8 mouse cellular contexts compared by ENCODE assay signal in genomic region chr19:45014335-45014971, GRCm38 (mm10). TPM values are rescaled to one million over a fixed set of nuclear protein-coding genes. Genes with fewer than 3 reads are reported as not detected.
DNase-seq lines count a peak whose midpoint lies in the region; TF ChIP-seq lines count a peak whose summit lies in the region.

Gene Lzts2, plus strand, starts transcription at chr19:45014414.

- H3K36me3 ChIP-seq in ES-E14 (ENCODE audit: control insufficient read depth, insufficient read depth, low read length, poor library complexity, severe bottlenecking) (peaks cover 23% of the 10 kb centered on the region), macrophage (ENCODE audit: inconsistent target) (peaks cover 19% of the 10 kb centered on the region)

- 25% methylated on average over 10 of the region's 10 CpGs for WGBS in macrophage (ENCODE audit: missing documents)

- DNase-seq in A20 (ENCODE audit: low read depth, low spot score) (peak; percentile 68), ES-E14 (ENCODE audit: low read depth, low spot score) (no peak)
- DNase-seq in fat pad, adult 2 months (ENCODE audit: extremely low read depth, low read depth, low spot score), result peak; percentile 58
- no peak for DNase-seq in heart, postnatal 25 days (ENCODE audit: low spot score)
- DNase-seq in layer of hippocampus, postnatal 25 days (ENCODE audit: extremely low spot score in 1 of 2, low spot score in 1 of 2), result no peak
- no peak for DNase-seq in spleen, postnatal 14 days (ENCODE audit: low spot score in 2 of 2)
- no peak for DNase-seq in right cerebral cortex, postnatal 25 days

- peak within 1 kb of the TSS; percentile 68 for H3K9ac ChIP-seq in ES-E14 (ENCODE audit: insufficient read depth, low read depth, low read length, poor library complexity, severe bottlenecking)

- in situ Hi-C loops in ES-E14 (cut with MboI; ENCODE audit: low sequenced_read_pairs in 2 of 2, unreplicated experiment in 2 of 2), result no loop called here

- H3K27ac ChIP-seq in ES-E14 (ENCODE audit: insufficient read depth, low read depth, low read length, poor library complexity, severe bottlenecking) (peak within 1 kb of the TSS; percentile 57), macrophage (no peak within 1 kb of the TSS)

- H3K4me1 ChIP-seq in ES-E14 (ENCODE audit: control insufficient read depth in 2 of 2, insufficient read depth in 2 of 2, low read length in 2 of 2, poor library complexity in 1 of 2), result peaks cover 13 to 17% of the 10 kb centered on the region in 2 experiments

- H3K79me2 ChIP-seq in macrophage (ENCODE audit: inconsistent target), result no peaks in the 10 kb centered on the region

- no peaks in the 10 kb centered on the region for H3K9me3 ChIP-seq in ES-E14 (ENCODE audit: control insufficient read depth, insufficient read depth, low read depth, low read length)

- intact Hi-C loops in heart, postnatal 25 days (cut with DNase I), result no loop called here

- H3K4me3 ChIP-seq in ES-E14 (ENCODE audit: insufficient read depth in 1 of 2, low read depth in 1 of 2, low read length in 2 of 2, poor library complexity in 1 of 2, severe bottlenecking in 1 of 2) (peak within 1 kb of the TSS; percentile 72 to 76), macrophage (ENCODE audit: inconsistent target) (peak within 1 kb of the TSS; percentile 19; the same call in 1 of the 2 replicates)

TF ChIP-seq in ES-E14, 5 proteins besides CTCF, POLR2A, EP300 and RAD21:
- TF ChIP-seq ZNF384 (IDR thresholded peaks at IDR 0.05; ENCODE audit: low read depth, low read length), result no peak
- no peak for TF ChIP-seq ZC3H11A (IDR thresholded peaks at IDR 0.05; ENCODE audit: borderline replicate concordance, low read depth, low read length)
- no peak for TF ChIP-seq CHD2 (IDR thresholded peaks at IDR 0.05; ENCODE audit: low read depth, low read length)
- no peak for TF ChIP-seq MAFK (IDR thresholded peaks at IDR 0.05; ENCODE audit: insufficient read depth, low read depth, low read length)
- TF ChIP-seq HCFC1 (IDR thresholded peaks at IDR 0.05; ENCODE audit: borderline replicate concordance, insufficient read depth, low read length), result no peak

RNA-seq across cellular contexts. Expression of gene Lzts2, which starts in this region (rescaled TPM):
- total RNA-seq in ES-E14 (2012; rRNA removed), result 30.6 and 31.9 TPM in 2 replicates
- 10 to 100 TPM; 52.0 to 69.7 TPM for total RNA-seq in heart, postnatal 25 days (2021)
- total RNA-seq in layer of hippocampus, postnatal 25 days (2021), result 10 to 100 TPM; 27.3 to 29.3 TPM
- 1 to 10 TPM; 1.1 to 9.7 (median 4.8) TPM for total RNA-seq in macrophage (2018; cell fraction: chromatin; rRNA removed)
- total RNA-seq in macrophage (2018; cell fraction: cytosol; rRNA removed), result 1 to 10 TPM; 1.5 to 5.0 (median 3.4) TPM
- 10 to 100 TPM in 5 of 26 experiments, 1 to 10 TPM in 21; 2.2 to 10.8 (median 5.1) TPM for total RNA-seq in macrophage (2018; cell fraction: nucleus; rRNA removed)
- 1.4 to 4.7 TPM (median 2.3 TPM) in 3 replicates for polyA plus RNA-seq in macrophage (2018)

Comparison
In these comparisons a context has a peak if more than half of its experiments do, and no peak if none do; other contexts are left out.
1. DNase-seq: peak in A20 (single experiment) and fat pad, adult 2 months (single experiment); none in ES-E14 (single experiment), heart, postnatal 25 days (single experiment), layer of hippocampus, postnatal 25 days (0 of 2), spleen, postnatal 14 days (0 of 2) and right cerebral cortex, postnatal 25 days (single experiment).